Mouse (Mus musculus) embryo, embryonic 10.5 days (tissue): ENCODE measurements around the gene B9d1.

Experiments used
- DNase-seq: peaks from one replicate; pipeline ENCODE4 v3.0.0-alpha.2; 2015; ENCODE audit warnings: low spot score

Gene B9d1

GRCm38 (mm10) chr11:61489085-61489484, 15.9 kb upstream of the B9d1 start:
- no peak for DNase-seq

GRCm38 (mm10) chr11:61489874-61490273, 15.1 kb upstream of the B9d1 start:
- no peak for DNase-seq

- DNase-seq: no peak
Observed at GRCm38 (mm10) chr11:61490944-61491520, 13.9 kb upstream of the B9d1 start.

GRCm38 (mm10) chr11:61492749-61493401, 12.1 kb upstream of the B9d1 start:
- no peak for DNase-seq

- no peak for DNase-seq
Observed at GRCm38 (mm10) chr11:61493525-61494128, 11.3 kb upstream of the B9d1 start.

- peak; percentile 99 for DNase-seq
Observed at GRCm38 (mm10) chr11:61494129-61494997, 10.6 kb upstream of the B9d1 start, which contains the start of gene Mapk7. Mapk7 (minus strand) TSS chr11:61494406.

GRCm38 (mm10) chr11:61495528-61495927, 9.4 kb upstream of the B9d1 start:
- DNase-seq: no peak

GRCm38 (mm10) chr11:61497490-61497889, 7.5 kb upstream of the B9d1 start:
- no peak for DNase-seq

- no peak for DNase-seq
Observed at GRCm38 (mm10) chr11:61498736-61499504, 6.0 kb upstream of the B9d1 start.

- DNase-seq: no peak
Observed at GRCm38 (mm10) chr11:61503933-61504332, 1.0 kb upstream of the B9d1 start.

GRCm38 (mm10) chr11:61514953-61515352, 10.0 kb downstream of the B9d1 start:
- DNase-seq: peak; percentile 72

GRCm38 (mm10) chr11:61517971-61518370, 13.0 kb downstream of the B9d1 start:
- no peak for DNase-seq

- no peak for DNase-seq
Observed at GRCm38 (mm10) chr11:61518871-61519270, 13.9 kb downstream of the B9d1 start.

- no peak for DNase-seq
Observed at GRCm38 (mm10) chr11:61519484-61520107, 14.7 kb downstream of the B9d1 start.

- DNase-seq: no peak
Observed at GRCm38 (mm10) chr11:61526872-61527271, 21.9 kb downstream of the B9d1 start.

- DNase-seq: peak; percentile 10
Observed at GRCm38 (mm10) chr11:61529268-61529713, 24.3 kb downstream of the B9d1 start.

GRCm38 (mm10) chr11:61532820-61533219, 27.9 kb downstream of the B9d1 start:
- no peak for DNase-seq

- peak; percentile 15 for DNase-seq
Observed at GRCm38 (mm10) chr11:61533571-61533970, 28.6 kb downstream of the B9d1 start.

- DNase-seq: no peak
Observed at GRCm38 (mm10) chr11:61535530-61535929, 30.6 kb downstream of the B9d1 start.

- no peak for DNase-seq
Observed at GRCm38 (mm10) chr11:61536952-61537351, 32.0 kb downstream of the B9d1 start.

- DNase-seq: no peak
Observed at GRCm38 (mm10) chr11:61537362-61537761, 32.4 kb downstream of the B9d1 start.
